Mouse (Mus musculus): ENCODE data around the gene Adprm.
"Not testable (repeated sequence)": the region's sequence is repeated elsewhere in the genome, so short reads cannot be mapped to it uniquely, and the experiment has no call there.

Gene Adprm

GRCm38 (mm10) chr11:67052321-67052952 is at the start of gene Adprm, which contains the start of gene Sco1:
TSS of gene Adprm (minus strand) at chr11:67052594.
TSS of gene Sco1 (plus strand) at chr11:67052670.
- DNase-seq (ENCODE audit: low read depth, low spot score): peak; percentile 87

GRCm38 (mm10) chr11:67101713-67102112 is 49.3 kb upstream of the Adprm start:
- DNase-seq (ENCODE audit: low read depth, low spot score): no peak

- DNase-seq (ENCODE audit: low read depth, low spot score): no peak
Measured at GRCm38 (mm10) chr11:67100169-67100568, 47.8 kb upstream of the Adprm start.

- no peak for DNase-seq (ENCODE audit: low read depth, low spot score)
Measured at GRCm38 (mm10) chr11:67099241-67099640, 46.8 kb upstream of the Adprm start.

DNA sequence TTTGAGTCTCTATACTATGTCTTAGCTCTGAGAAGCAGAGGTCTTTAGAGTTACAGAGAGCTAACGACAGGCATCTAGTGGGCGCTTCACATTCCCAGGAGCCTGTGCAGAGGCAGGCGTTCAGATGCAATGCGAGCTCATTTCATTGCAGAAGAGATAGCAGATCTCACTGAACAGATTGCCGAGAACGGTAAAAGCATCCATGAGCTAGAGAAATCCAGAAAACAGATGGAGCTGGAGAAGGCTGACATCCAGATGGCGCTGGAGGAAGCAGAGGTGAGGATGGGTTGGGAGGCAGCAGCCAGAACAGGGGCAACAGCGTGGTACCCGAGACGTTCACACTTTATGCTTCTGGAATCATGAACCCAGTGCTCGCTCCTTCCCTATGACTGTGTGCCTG is 46.0 kb upstream of the Adprm start:
- no peak for DNase-seq (ENCODE audit: low read depth, low spot score)

DNA sequence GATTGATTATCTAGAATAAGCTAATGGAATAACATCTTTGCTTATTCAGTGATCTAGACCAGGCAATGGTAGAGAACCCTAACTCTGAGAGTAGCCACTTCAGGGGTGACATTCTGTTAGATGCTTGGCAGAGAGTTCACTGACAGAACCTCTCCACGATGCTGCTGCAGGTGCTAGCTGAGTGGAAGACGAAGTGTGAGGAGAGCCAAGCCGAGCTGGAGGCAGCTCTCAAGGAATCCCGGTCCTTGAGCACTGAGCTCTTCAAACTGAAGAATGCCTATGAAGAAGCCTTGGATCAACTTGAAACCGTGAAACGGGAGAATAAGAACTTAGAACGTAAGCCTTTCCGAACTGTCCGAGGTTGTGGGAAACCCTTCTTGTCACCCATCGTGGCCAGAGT is 45.3 kb upstream of the Adprm start:
- DNase-seq (ENCODE audit: low read depth, low spot score): no peak

- DNase-seq (ENCODE audit: low read depth, low spot score): no peak
Measured at GRCm38 (mm10) chr11:67094470-67094869, 42.1 kb upstream of the Adprm start.

DNA sequence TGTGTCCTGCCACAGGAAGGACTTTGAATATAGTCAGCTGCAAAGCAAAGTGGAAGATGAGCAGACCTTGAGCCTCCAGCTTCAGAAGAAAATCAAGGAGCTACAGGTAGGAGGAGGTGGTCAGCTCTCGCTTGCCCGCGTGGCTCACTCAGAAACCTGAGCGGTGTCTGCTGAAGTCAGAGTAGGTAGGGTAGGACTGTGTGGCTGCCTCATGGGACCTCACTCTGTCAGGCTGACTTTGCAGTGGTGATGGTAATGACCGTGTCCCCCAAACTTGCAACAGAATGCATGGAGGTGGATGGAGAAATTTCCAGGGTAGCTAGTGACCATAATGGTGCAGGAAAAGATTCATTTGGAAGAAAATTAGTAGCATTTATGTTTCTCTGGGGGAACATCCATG is 41.3 kb upstream of the Adprm start:
- DNase-seq (ENCODE audit: low read depth, low spot score): no peak

DNA sequence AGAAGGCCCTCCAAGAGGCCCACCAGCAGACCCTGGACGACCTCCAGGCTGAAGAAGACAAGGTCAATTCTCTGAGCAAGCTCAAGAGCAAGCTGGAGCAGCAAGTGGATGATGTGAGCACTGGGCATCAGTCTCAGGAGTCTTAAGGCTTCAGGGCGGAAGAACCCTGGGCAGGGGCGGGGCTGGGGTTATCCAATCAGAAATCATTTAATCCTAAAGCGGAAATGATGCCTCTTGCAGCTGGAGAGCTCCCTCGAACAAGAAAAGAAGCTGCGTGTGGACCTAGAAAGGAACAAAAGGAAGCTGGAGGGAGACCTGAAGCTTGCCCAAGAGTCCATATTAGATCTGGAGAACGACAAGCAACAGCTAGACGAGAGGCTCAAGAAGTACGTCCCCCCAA is 40.8 kb upstream of the Adprm start:
- no peak for DNase-seq (ENCODE audit: low read depth, low spot score)

GRCm38 (mm10) chr11:67092354-67092753 is 40.0 kb upstream of the Adprm start:
- DNase-seq (ENCODE audit: low read depth, low spot score): not testable (repeated sequence)

GRCm38 (mm10) chr11:67087225-67087624 is 34.8 kb upstream of the Adprm start:
- no peak for DNase-seq (ENCODE audit: low read depth, low spot score)

DNA sequence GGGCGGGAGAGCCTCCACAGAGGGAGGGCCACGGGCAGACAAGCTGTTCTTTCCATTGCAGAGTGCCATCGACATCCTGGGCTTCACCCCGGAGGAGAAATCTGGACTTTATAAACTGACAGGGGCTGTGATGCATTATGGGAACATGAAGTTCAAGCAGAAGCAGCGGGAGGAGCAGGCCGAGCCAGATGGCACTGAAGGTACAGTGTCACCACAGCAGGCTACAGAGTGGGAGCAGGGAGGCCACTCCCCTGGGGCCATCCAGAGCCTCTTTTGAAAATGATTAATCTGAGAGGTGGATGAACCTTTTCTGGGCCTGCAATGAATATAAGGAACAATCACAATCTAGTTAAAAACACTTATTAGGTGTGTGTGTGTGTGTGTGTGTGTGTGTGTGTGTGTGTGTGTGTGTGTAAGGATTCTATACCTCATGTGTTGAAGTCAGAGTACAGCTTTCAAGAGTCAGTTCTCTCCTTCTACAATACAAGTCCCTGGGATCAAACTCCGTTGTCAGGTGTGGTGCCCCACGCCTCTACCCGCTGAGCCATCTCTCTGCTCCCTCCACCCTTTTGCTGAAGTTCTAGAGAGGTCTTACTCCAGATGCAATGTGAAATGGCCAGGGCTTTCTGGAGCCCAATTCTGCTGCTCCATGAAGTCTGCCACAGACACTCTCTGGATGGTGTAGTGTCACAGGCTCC is 34.2 kb upstream of the Adprm start:
- DNase-seq (ENCODE audit: low read depth, low spot score): no peak

DNA sequence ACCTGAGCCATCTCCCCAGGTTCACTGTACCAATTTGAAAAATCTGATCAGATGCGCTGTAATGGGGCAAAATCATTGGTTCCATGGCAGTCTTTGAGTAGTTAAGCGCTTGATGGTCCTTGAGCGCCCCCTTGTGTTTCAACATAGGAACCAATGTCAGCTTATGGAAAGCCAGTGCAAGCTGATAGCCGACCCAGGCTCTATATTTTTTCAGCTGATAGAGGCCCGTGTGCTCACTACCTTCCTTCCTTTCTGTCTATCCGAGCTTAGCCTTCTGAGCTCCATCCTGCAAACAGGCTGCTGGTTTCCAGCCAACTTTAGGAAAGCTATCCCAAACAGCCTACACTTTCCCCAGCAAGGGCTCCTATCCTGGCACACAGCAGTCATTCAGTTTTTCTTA is 33.1 kb upstream of the Adprm start:
- peak; percentile 87 for DNase-seq (ENCODE audit: low read depth, low spot score)

- no peak for DNase-seq (ENCODE audit: low read depth, low spot score)
Measured at GRCm38 (mm10) chr11:67083712-67084340, 31.4 kb upstream of the Adprm start.

DNA sequence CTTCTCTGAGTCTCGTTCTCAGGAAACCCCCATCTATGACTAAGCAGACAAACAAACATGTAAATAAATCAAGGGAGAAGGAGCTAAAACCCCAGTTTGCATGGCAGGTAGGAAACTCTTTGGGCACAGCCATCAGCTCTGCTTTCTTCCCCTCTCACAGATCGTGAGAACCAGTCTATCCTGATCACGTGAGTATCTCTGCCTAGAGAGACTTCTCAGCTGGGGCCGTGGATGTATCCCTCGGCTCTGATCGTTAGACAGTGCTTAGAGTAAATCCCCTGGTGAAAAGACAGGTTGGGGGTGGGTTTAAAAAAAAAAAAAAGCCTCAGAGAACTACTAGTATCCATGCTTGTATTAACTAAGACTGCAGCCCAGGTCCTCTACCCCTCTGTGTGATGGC is 30.8 kb upstream of the Adprm start:
- no peak for DNase-seq (ENCODE audit: low read depth, low spot score)

DNA sequence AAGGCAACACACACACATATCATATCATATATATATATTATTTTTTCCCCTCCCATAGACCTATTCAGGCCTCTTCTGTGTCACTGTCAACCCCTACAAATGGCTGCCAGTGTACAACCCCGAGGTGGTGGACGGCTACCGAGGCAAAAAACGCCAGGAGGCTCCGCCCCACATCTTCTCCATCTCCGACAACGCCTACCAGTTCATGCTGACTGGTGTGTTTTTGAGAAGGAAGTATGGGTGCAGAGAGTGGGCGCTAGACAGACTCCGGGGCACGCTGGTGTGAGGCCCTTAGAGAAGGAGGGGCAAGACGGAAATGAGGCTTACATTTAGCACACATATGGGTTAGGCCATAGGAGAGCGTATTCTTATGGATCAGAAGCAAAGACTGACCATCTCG is 30.4 kb upstream of the Adprm start:
- no peak for DNase-seq (ENCODE audit: low read depth, low spot score)

DNA sequence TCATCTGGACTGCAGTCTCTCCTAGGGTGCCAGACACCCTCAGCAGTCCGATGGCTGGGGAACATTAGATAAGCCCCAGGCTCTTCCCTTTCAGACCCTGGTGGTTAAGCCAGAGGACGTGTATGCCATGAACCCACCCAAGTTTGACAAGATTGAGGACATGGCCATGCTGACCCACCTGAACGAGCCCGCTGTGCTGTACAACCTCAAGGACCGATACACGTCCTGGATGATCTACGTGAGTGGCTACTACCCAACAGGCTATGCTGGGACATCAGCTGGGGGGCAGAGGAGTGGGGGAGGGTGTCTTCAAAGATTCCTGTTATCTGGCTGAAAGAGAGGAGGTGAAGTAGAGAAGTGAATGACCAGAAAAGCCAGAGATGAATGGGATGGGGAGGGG is 29.8 kb upstream of the Adprm start:
- no peak for DNase-seq (ENCODE audit: low read depth, low spot score)

- peak; percentile 87 for DNase-seq (ENCODE audit: low read depth, low spot score)
Measured at GRCm38 (mm10) chr11:67081125-67081649, 28.8 kb upstream of the Adprm start.

- peak; percentile 80 for DNase-seq (ENCODE audit: low read depth, low spot score)
Measured at GRCm38 (mm10) chr11:67080168-67080567, 27.8 kb upstream of the Adprm start.

DNA sequence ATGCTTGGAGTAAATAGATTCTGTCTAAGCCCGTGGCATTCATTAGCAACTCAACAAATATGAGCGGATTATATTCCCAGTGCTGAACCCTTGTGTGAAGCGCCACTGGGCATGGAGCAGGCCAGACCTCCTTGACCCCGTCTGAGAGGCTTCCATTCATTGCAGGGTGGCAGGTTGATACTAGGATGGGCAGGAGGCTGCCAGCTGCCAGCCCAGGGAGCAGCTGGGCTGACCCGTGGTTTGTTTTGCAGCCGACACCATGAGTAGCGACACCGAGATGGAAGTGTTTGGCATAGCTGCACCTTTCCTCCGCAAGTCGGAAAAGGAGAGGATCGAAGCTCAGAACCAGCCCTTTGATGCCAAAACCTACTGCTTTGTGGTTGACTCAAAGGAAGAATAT is 27.3 kb upstream of the Adprm start:
- no peak for DNase-seq (ENCODE audit: low read depth, low spot score)

- no peak for DNase-seq (ENCODE audit: low read depth, low spot score)
Measured at GRCm38 (mm10) chr11:67078888-67079287, 26.5 kb upstream of the Adprm start.

DNA sequence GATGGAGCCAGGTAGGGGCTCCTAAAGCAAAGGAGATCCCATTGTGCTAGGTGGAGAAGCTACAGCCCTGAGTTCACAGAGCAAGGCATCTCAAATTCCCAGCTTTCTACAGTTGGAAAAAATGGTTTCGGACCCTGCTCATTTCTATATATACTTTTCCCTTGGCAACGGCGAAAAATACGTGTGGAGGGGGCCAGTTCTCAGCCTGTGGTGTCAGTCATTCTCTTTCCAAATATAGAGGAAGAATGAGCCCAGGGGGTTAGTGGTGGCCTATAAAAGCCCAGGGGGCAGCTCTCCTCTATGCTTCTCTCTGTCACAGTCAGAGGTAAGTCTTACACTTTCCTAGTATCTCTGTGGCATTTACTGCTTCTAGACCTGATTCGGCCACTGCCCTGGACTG is 25.6 kb upstream of the Adprm start, which contains the start of gene Myh3:
TSS of gene Myh3 (plus strand) at position 301 of the 400 bp plus-strand sequence.
- DNase-seq (ENCODE audit: low read depth, low spot score): no peak

- DNase-seq (ENCODE audit: low read depth, low spot score): no peak
Measured at GRCm38 (mm10) chr11:67077435-67077834, 25.0 kb upstream of the Adprm start.
